Mouse (Mus musculus): Measurements from ENCODE around the gene Spata13.

Gene Spata13

GRCm38 (mm10) chr14:60715686-60716085 lies 81.9 kb downstream of the Spata13 start:
- DNase-seq (ENCODE audit: low spot score), result no peak

- no peak for DNase-seq (ENCODE audit: low spot score)
These were observed 87.5 kb downstream of the Spata13 start for GRCm38 (mm10) chr14:60721304-60721703.

GRCm38 (mm10) chr14:60721938-60722337 lies 88.1 kb downstream of the Spata13 start:
- DNase-seq (ENCODE audit: low spot score), result no peak

GRCm38 (mm10) chr14:60726091-60726490 lies 92.3 kb downstream of the Spata13 start:
- no peak for DNase-seq (ENCODE audit: low spot score)

- DNase-seq (ENCODE audit: low spot score), result no peak
These were observed 93.3 kb downstream of the Spata13 start for GRCm38 (mm10) chr14:60727130-60727529.

GRCm38 (mm10) chr14:60732081-60732480 lies 98.3 kb downstream of the Spata13 start:
- DNase-seq (ENCODE audit: low spot score), result no peak

- DNase-seq (ENCODE audit: low spot score), result no peak
These were observed 99.0 kb downstream of the Spata13 start for GRCm38 (mm10) chr14:60732787-60733186.

- no peak for DNase-seq (ENCODE audit: low spot score)
These were observed 99.9 kb downstream of the Spata13 start for GRCm38 (mm10) chr14:60733706-60734105.

- no peak for DNase-seq (ENCODE audit: low spot score)
These were observed 101.4 kb downstream of the Spata13 start for GRCm38 (mm10) chr14:60735206-60735605.

- no peak for DNase-seq (ENCODE audit: low spot score)
These were observed 102.2 kb downstream of the Spata13 start for GRCm38 (mm10) chr14:60735848-60736547.

- DNase-seq (ENCODE audit: low spot score), result no peak
These were observed 102.9 kb downstream of the Spata13 start for GRCm38 (mm10) chr14:60736591-60737192.

GRCm38 (mm10) chr14:60737202-60737611 lies 103.4 kb downstream of the Spata13 start:
- no peak for DNase-seq (ENCODE audit: low spot score)

GRCm38 (mm10) chr14:60738434-60738938 lies 104.7 kb downstream of the Spata13 start:
- no peak for DNase-seq (ENCODE audit: low spot score)

GRCm38 (mm10) chr14:60739155-60739554 lies 105.4 kb downstream of the Spata13 start:
- DNase-seq (ENCODE audit: low spot score), result no peak

GRCm38 (mm10) chr14:60739616-60740015 lies 105.8 kb downstream of the Spata13 start:
- DNase-seq (ENCODE audit: low spot score), result no peak

GRCm38 (mm10) chr14:60740507-60740906 lies 106.7 kb downstream of the Spata13 start:
- DNase-seq (ENCODE audit: low spot score), result no peak

- no peak for DNase-seq (ENCODE audit: low spot score)
These were observed 107.2 kb downstream of the Spata13 start for GRCm38 (mm10) chr14:60741033-60741432.

- no peak for DNase-seq (ENCODE audit: low spot score)
These were observed 107.7 kb downstream of the Spata13 start for GRCm38 (mm10) chr14:60741490-60741981.

- no peak for DNase-seq (ENCODE audit: low spot score)
These were observed 109.9 kb downstream of the Spata13 start for GRCm38 (mm10) chr14:60743681-60744080.

GRCm38 (mm10) chr14:60745201-60745600 lies 111.4 kb downstream of the Spata13 start:
- DNase-seq (ENCODE audit: low spot score), result no peak

- DNase-seq (ENCODE audit: low spot score), result no peak
These were observed 112.3 kb downstream of the Spata13 start for GRCm38 (mm10) chr14:60746141-60746540.

- DNase-seq (ENCODE audit: low spot score), result no peak
These were observed 113.5 kb downstream of the Spata13 start for GRCm38 (mm10) chr14:60747154-60747870.

GRCm38 (mm10) chr14:60749880-60750279 lies 116.1 kb downstream of the Spata13 start:
- DNase-seq (ENCODE audit: low spot score), result no peak
